Mouse (Mus musculus) splenic B cell, adult 2 months (primary cell): Measurements from ENCODE around the gene Creb3l1.

Experiments used
- DNase-seq: peaks from one replicate; pipeline ENCODE4 v3.0.0-alpha.2; 2011; ENCODE audit warnings: low read depth, low spot score
- H3K27me3 ChIP-seq: 2 replicates; pipeline ENCODE4 v1.6.1; 2012; ENCODE audit warnings: mild to moderate bottlenecking, low read length, moderate library complexity, mixed read lengths; ENCODE audit not compliant: control insufficient read depth, poor library complexity, insufficient read depth, severe bottlenecking
- H3K36me3 ChIP-seq: 2 replicates; pipeline ENCODE4 v1.6.1; 2012; ENCODE audit warnings: mild to moderate bottlenecking, low read length, moderate library complexity, mixed read lengths; ENCODE audit not compliant: control insufficient read depth, poor library complexity, insufficient read depth, severe bottlenecking

Gene Creb3l1

GRCm38 (mm10) chr2:91955875-91956274 is 68.4 kb downstream of the Creb3l1 start:
- no peaks in the 10 kb centered on the region for H3K27me3 ChIP-seq
- DNase-seq, result no peak
- H3K36me3 ChIP-seq, result peaks cover 2% of the 10 kb centered on the region

- Histone ChIP-seq H3K27me3 (no peaks in the 10 kb centered on the region), H3K36me3 (peaks cover 2% of the 10 kb centered on the region)
- DNase-seq, result no peak
Measured at GRCm38 (mm10) chr2:91955121-91955591, 69.1 kb downstream of the Creb3l1 start.

- H3K27me3 ChIP-seq, result no peaks in the 10 kb centered on the region
- no peak for DNase-seq
- no peaks in the 10 kb centered on the region; the same call in 1 of the 2 replicates for H3K36me3 ChIP-seq
Measured at GRCm38 (mm10) chr2:91953825-91954224, 70.5 kb downstream of the Creb3l1 start.

DNA sequence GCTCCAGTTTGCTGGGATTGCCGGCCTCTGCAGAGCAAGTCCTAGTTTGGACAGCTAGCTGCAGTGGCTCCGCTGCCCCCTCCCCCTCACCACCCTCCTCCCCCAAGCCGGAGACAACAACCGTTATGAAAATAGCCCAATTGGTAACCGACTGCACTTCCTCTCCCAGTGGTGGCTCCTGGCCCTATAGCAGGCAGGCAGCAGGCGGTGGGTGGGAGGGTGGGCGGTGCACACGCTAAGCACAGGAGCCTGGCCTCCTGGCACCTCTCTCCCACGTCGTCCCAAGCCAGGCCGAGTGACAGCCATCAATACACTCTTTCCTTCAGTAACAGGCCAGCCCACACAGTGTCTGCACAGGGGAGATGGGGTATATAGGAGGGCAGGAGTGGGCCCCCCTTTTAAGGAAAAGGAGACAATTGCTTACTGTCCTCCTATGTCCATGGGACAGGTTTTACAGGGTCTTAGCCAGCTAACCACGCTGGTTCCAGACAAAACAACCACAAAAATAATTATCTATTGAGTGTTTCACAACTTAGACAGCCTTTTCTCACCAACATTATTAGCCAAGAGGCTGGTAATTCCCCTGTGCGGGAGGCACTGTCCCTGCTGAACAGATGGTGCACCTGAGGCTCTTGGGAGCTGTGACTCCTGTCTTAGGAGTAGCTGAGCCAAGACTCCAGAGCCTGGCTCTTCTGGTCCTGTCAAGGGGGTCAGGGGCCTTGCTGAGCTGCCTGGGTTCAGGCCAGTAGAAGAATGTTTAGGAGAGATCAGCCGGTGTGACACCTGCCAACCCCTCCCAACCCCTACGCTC is 73.8 kb downstream of the Creb3l1 start:
- DNase-seq, result peak; percentile 68
- no peaks in the 10 kb centered on the region for H3K27me3 ChIP-seq
- H3K36me3 ChIP-seq, result no peaks in the 10 kb centered on the region

GRCm38 (mm10) chr2:91949411-91950274 is 74.7 kb downstream of the Creb3l1 start:
- Histone ChIP-seq H3K27me3 (no peaks in the 10 kb centered on the region), H3K36me3 (no peaks in the 10 kb centered on the region)
- no peak for DNase-seq

- Histone ChIP-seq H3K36me3 (no peaks in the 10 kb centered on the region), H3K27me3 (no peaks in the 10 kb centered on the region)
- DNase-seq, result no peak
Measured at GRCm38 (mm10) chr2:91948792-91949241, 75.5 kb downstream of the Creb3l1 start.

DNA sequence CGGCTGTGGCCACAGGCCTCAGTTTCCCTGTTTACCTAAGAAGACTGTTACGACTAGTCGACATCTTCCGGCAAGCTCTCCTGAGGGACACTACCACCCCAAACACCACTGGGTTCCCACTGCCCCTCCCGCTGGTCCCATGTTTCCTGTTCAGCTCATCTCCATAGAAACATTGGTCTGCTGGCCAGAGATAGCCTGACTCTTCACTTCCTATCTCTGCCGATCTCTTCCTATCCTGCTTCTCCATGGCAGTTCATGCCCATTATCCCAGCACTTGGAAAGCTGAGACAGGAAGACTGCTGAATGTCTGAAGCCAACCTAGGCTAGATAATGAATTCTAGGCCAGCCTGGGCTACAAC is 76.2 kb downstream of the Creb3l1 start:
- no peak for DNase-seq
- Histone ChIP-seq H3K27me3 (no peaks in the 10 kb centered on the region), H3K36me3 (no peaks in the 10 kb centered on the region)

DNA sequence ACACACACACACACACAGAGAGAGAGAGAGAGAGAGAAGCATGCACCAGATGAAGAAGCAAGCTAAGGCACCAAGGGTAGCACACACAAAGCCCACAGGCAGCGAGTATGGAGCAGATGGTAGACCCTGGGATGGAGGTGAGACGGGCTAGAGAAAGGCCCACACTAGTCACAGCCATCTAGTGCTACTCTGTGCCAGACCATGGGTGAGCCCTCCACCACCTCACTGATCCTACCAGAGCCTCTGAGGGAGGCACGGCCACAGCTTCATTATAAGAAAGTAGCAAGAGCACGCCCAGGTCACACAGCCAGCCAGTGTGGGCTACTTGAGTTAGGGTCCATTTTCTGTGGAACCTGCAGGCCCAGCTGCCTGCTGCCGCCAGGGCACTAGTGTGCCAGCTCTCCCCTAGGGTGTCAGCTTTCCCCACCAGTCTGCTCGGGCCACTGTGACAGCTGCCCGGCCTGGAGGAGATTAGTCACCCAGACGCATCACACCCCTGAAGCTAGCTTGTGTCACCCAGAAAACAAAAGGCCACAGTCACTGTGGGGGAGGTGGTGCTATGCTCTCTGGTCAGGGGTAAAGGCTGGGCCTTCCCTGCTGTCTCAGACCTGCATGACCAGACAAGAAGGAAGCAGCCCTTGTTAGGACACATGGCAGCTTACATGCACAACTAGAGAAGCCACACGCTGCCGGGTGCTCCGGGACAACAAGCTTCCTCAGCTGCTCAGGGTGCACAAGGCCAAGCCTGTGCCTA is 76.7 kb downstream of the Creb3l1 start:
- no peaks in the 10 kb centered on the region for H3K27me3 ChIP-seq
- no peaks in the 10 kb centered on the region for H3K36me3 ChIP-seq
- DNase-seq, result no peak

DNA sequence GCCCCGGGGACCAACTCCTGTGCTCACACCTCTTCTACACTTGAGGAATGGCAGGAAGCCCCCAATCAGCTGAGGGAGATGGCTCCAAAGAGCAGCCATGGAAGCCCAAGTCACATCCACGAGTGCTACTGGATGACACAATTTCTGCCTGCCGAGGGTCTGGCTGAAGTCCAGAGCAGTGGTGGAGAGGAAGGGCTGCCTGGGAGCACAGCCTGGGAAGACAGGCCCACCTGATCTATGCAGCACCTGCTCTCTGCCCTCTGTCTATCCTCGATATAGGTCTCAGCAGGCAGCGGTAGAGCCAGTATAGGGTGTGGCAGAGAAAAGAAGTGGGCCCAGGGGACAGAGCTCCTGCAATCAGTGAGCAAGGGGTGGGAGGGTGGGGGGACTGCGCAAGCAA is 77.5 kb downstream of the Creb3l1 start:
- no peaks in the 10 kb centered on the region for H3K27me3 ChIP-seq
- H3K36me3 ChIP-seq, result no peaks in the 10 kb centered on the region; the same call in 1 of the 2 replicates
- no peak for DNase-seq

DNA sequence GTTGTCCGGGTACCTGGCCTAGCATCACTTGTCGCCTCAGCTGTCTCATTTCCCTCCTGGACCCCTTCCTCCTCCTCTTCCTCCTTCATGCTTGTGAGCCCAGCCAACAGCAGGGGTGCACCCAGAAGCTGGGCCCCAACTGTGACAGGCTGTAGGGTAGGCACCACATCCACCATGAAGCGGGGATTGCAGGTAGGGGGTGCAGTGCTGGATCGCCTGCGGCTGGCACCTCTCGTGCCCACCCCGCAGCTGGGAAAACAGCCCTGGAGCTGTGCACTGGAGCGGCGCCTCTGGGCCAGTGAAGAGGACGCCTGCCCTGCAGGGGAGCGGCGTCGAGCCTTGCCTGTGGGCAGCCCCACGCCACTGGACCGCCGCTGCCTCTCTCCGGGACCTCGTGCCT is 78.8 kb downstream of the Creb3l1 start, which contains the start of gene Gm9821:
TSS of gene Gm9821 (plus strand) at position 221 of the 400 bp plus-strand sequence.
- H3K27me3 ChIP-seq, result no peaks in the 10 kb centered on the region
- DNase-seq, result no peak

GRCm38 (mm10) chr2:91944170-91944950 is 79.9 kb downstream of the Creb3l1 start:
- peaks cover 3% of the 10 kb centered on the region; the same call in 1 of the 2 replicates for H3K36me3 ChIP-seq
- peak; percentile 87 for DNase-seq
- H3K27me3 ChIP-seq, result no peaks in the 10 kb centered on the region

More for the DNA sequence above, 78.8 kb downstream of the Creb3l1 start, which contains the start of gene Gm9821:
- H3K36me3 ChIP-seq, result no peaks in the 10 kb centered on the region; the same call in 1 of the 2 replicates

- peak; percentile 41 for DNase-seq
- no peaks in the 10 kb centered on the region for H3K27me3 ChIP-seq
Measured at GRCm38 (mm10) chr2:91942356-91942755, 81.9 kb downstream of the Creb3l1 start.

DNA sequence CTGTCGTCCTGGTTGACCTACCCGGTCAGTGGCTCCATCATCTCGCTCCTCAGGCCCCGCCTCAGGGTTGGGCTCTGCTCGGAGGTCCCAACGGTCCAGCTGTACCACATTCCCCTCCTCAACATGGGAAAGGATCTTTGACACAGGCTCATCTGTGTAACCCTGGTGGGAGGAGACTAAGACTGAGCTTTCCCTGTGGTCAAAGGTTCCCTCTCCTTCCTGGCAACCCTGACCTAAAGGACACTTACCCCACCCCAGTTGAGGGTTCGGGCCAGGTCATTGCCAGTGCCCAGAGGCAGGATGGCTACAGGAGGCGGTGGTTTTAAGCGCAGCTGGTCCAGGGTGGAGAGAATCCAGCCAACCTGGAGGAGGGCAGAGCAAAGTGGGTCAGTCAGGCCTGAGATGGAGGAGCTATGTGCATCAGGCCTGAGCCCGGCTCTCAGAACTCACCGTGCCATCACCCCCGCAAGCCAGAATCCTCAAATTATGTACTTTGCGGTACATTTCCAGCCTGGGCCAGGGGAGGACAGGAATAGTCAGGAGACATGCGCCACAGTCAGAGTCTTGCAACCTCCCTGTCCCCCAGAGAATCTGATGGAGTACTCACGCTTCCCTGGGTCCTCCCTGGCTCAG is 84.9 kb downstream of the Creb3l1 start:
- DNase-seq, result no peak
- peaks cover 23% of the 10 kb centered on the region for H3K36me3 ChIP-seq

More at GRCm38 (mm10) chr2:91942356-91942755, 81.9 kb downstream of the Creb3l1 start:
- H3K36me3 ChIP-seq, result peaks cover 9% of the 10 kb centered on the region

More for the DNA sequence above, 84.9 kb downstream of the Creb3l1 start:
- no peaks in the 10 kb centered on the region for H3K27me3 ChIP-seq
